Mouse (Mus musculus): Measurements from ENCODE around the gene Atrn. TPM values are rescaled to one million over a fixed set of nuclear protein-coding genes. Genes with fewer than 3 reads are reported as not detected.

The Atrn gene
- polyA plus RNA-seq, 1 experiment from 2014 or later = 7.2 TPM

GRCm38 (mm10) chr2:130961851-130962250 is 55.6 kb downstream of the Atrn start:
- Histone ChIP-seq H3K4me1 (replicated peaks) (no peaks in the 10 kb centered on the region), H3K4me2 (no peak overlapping the region), H3K36me3 (peaks cover 14% of the 10 kb centered on the region; the same call in 1 of the 2 replicates), H3K9ac (no peak overlapping the region), H3K27me3 (replicated peaks) (no peaks in the 10 kb centered on the region), H3K9me3 (replicated peaks) (no peaks in the 10 kb centered on the region), H3K4me3 (no peak overlapping the region), H3K27ac (ENCODE audit: poor library complexity, severe bottlenecking) (no peak overlapping the region)
- no peak for ATAC-seq (ENCODE audit: insufficient number of reproducible peaks, low FRiP score)

GRCm38 (mm10) chr2:130965042-130965441 is 58.7 kb downstream of the Atrn start:
- 97% methylated on average over 1 of the region's 1 CpGs for WGBS
- no peak overlapping the region for H3K4me2 ChIP-seq
- H3K9ac ChIP-seq = no peak overlapping the region
- H3K27ac ChIP-seq (ENCODE audit: poor library complexity, severe bottlenecking) = no peak overlapping the region
- H3K4me3 ChIP-seq = no peak overlapping the region
- ATAC-seq (ENCODE audit: insufficient number of reproducible peaks, low FRiP score) = no peak
- no peaks in the 10 kb centered on the region for H3K4me1 ChIP-seq (replicated peaks)
- no peaks in the 10 kb centered on the region for H3K9me3 ChIP-seq (replicated peaks)
- H3K36me3 ChIP-seq = 0 out of 2 replicates have a peak, but pooled peaks cover 6% of the 10 kb centered on the region
- no peaks in the 10 kb centered on the region for H3K27me3 ChIP-seq (replicated peaks)

GRCm38 (mm10) chr2:130971030-130971429 is 64.7 kb downstream of the Atrn start:
- H3K4me3 ChIP-seq = no peak overlapping the region
- no peak overlapping the region for H3K27ac ChIP-seq (ENCODE audit: poor library complexity, severe bottlenecking)
- peaks cover 15% of the 10 kb centered on the region for H3K36me3 ChIP-seq
- H3K4me1 ChIP-seq (replicated peaks) = no peaks in the 10 kb centered on the region
- H3K4me2 ChIP-seq = no peak overlapping the region
- no peaks in the 10 kb centered on the region for H3K27me3 ChIP-seq (replicated peaks)
- ATAC-seq (ENCODE audit: insufficient number of reproducible peaks, low FRiP score) = no peak
- no peaks in the 10 kb centered on the region for H3K9me3 ChIP-seq (replicated peaks)
- 81% methylated on average over 4 of the region's 4 CpGs for WGBS
- no peak overlapping the region for H3K9ac ChIP-seq

- no peak for ATAC-seq (ENCODE audit: insufficient number of reproducible peaks, low FRiP score)
Observed at GRCm38 (mm10) chr2:130972386-130972785, 66.1 kb downstream of the Atrn start.

GRCm38 (mm10) chr2:130974928-130975327 is 68.6 kb downstream of the Atrn start:
- 62% methylated on average over 1 of the region's 1 CpGs for WGBS
- ATAC-seq (ENCODE audit: insufficient number of reproducible peaks, low FRiP score) = peak; percentile 67
- Histone ChIP-seq H3K4me1 (replicated peaks) (peaks cover 17% of the 10 kb centered on the region), H3K9ac (no peak overlapping the region), H3K9me3 (replicated peaks) (no peaks in the 10 kb centered on the region), H3K27me3 (replicated peaks) (no peaks in the 10 kb centered on the region), H3K4me2 (no peak overlapping the region), H3K36me3 (peaks cover 13% of the 10 kb centered on the region), H3K27ac (ENCODE audit: poor library complexity, severe bottlenecking) (no peak overlapping the region), H3K4me3 (no peak overlapping the region)

More at GRCm38 (mm10) chr2:130972386-130972785, 66.1 kb downstream of the Atrn start:
- Histone ChIP-seq H3K27me3 (replicated peaks) (no peaks in the 10 kb centered on the region), H3K9ac (no peak overlapping the region), H3K4me1 (replicated peaks) (peaks cover 2% of the 10 kb centered on the region), H3K36me3 (peaks cover 15% of the 10 kb centered on the region), H3K4me3 (no peak overlapping the region), H3K4me2 (no peak overlapping the region), H3K27ac (ENCODE audit: poor library complexity, severe bottlenecking) (no peak overlapping the region), H3K9me3 (replicated peaks) (no peaks in the 10 kb centered on the region)
- WGBS = 89% methylated on average over 4 of the region's 4 CpGs

GRCm38 (mm10) chr2:130977589-130977988 is 71.3 kb downstream of the Atrn start:
- Histone ChIP-seq H3K4me3 (no peak overlapping the region), H3K4me1 (replicated peaks) (peaks cover 17% of the 10 kb centered on the region), H3K9ac (no peak overlapping the region), H3K27ac (ENCODE audit: poor library complexity, severe bottlenecking) (peak overlapping the region; percentile 31; the same call in 1 of the 2 replicates), H3K9me3 (replicated peaks) (no peaks in the 10 kb centered on the region), H3K4me2 (no peak overlapping the region), H3K27me3 (replicated peaks) (no peaks in the 10 kb centered on the region), H3K36me3 (peaks cover 14% of the 10 kb centered on the region)
- 0 out of 2 replicates have a peak, but pooled peaks have one; percentile 39 for ATAC-seq (ENCODE audit: insufficient number of reproducible peaks, low FRiP score)

- peak; percentile 73 for ATAC-seq (ENCODE audit: insufficient number of reproducible peaks, low FRiP score)
- Histone ChIP-seq H3K4me2 (peak overlapping the region; percentile 37), H3K27ac (ENCODE audit: poor library complexity, severe bottlenecking) (peak overlapping the region; percentile 31), H3K27me3 (replicated peaks) (no peaks in the 10 kb centered on the region), H3K9me3 (replicated peaks) (no peaks in the 10 kb centered on the region), H3K9ac (no peak overlapping the region), H3K4me1 (replicated peaks) (peaks cover 17% of the 10 kb centered on the region), H3K36me3 (peaks cover 16% of the 10 kb centered on the region), H3K4me3 (no peak overlapping the region)
- whole genome bisulfite sequencing = 32% methylated on average over 10 of the region's 10 CpGs
Observed at GRCm38 (mm10) chr2:130978058-130978847, 72.0 kb downstream of the Atrn start.

GRCm38 (mm10) chr2:130979138-130979537 is 72.8 kb downstream of the Atrn start:
- no peaks in the 10 kb centered on the region for H3K9me3 ChIP-seq (replicated peaks)
- H3K4me2 ChIP-seq = no peak overlapping the region
- no peaks in the 10 kb centered on the region for H3K27me3 ChIP-seq (replicated peaks)
- no peak overlapping the region for H3K27ac ChIP-seq (ENCODE audit: poor library complexity, severe bottlenecking)
- H3K4me1 ChIP-seq (replicated peaks) = peaks cover 17% of the 10 kb centered on the region
- no peak for ATAC-seq (ENCODE audit: insufficient number of reproducible peaks, low FRiP score)
- H3K36me3 ChIP-seq = peaks cover 10% of the 10 kb centered on the region
- no peak overlapping the region for H3K9ac ChIP-seq
- H3K4me3 ChIP-seq = no peak overlapping the region

- Histone ChIP-seq H3K4me2 (no peak overlapping the region), H3K27me3 (replicated peaks) (no peaks in the 10 kb centered on the region), H3K4me1 (replicated peaks) (no peaks in the 10 kb centered on the region), H3K9ac (no peak overlapping the region), H3K27ac (ENCODE audit: poor library complexity, severe bottlenecking) (no peak overlapping the region), H3K9me3 (replicated peaks) (no peaks in the 10 kb centered on the region), H3K36me3 (peaks cover 21% of the 10 kb centered on the region), H3K4me3 (no peak overlapping the region)
- no peak for ATAC-seq (ENCODE audit: insufficient number of reproducible peaks, low FRiP score)
- WGBS = 96% methylated on average over 2 of the region's 2 CpGs
Observed at GRCm38 (mm10) chr2:130992818-130993217, 86.5 kb downstream of the Atrn start.

GRCm38 (mm10) chr2:131009123-131009522 is 102.8 kb downstream of the Atrn start:
- no peak for ATAC-seq (ENCODE audit: insufficient number of reproducible peaks, low FRiP score)
- Histone ChIP-seq H3K9ac (no peak overlapping the region), H3K4me3 (no peak overlapping the region), H3K27me3 (replicated peaks) (no peaks in the 10 kb centered on the region), H3K27ac (ENCODE audit: poor library complexity, severe bottlenecking) (no peak overlapping the region), H3K4me2 (no peak overlapping the region), H3K9me3 (replicated peaks) (no peaks in the 10 kb centered on the region), H3K4me1 (replicated peaks) (no peaks in the 10 kb centered on the region), H3K36me3 (peaks cover 41% of the 10 kb centered on the region)
- 62% methylated on average over 2 of the region's 2 CpGs for WGBS

GRCm38 (mm10) chr2:131010566-131010965 is 104.3 kb downstream of the Atrn start:
- H3K27ac ChIP-seq (ENCODE audit: poor library complexity, severe bottlenecking) = no peak overlapping the region
- 74% methylated on average over 1 of the region's 1 CpGs for WGBS
- peaks cover 42% of the 10 kb centered on the region for H3K36me3 ChIP-seq

GRCm38 (mm10) chr2:131025230-131025629 is 118.9 kb downstream of the Atrn start:
- Histone ChIP-seq H3K4me1 (replicated peaks) (peaks cover 16% of the 10 kb centered on the region), H3K9me3 (replicated peaks) (no peaks in the 10 kb centered on the region), H3K27ac (ENCODE audit: poor library complexity, severe bottlenecking) (no peak overlapping the region), H3K4me2 (no peak overlapping the region), H3K36me3 (peaks cover 47% of the 10 kb centered on the region), H3K4me3 (no peak overlapping the region), H3K27me3 (replicated peaks) (no peaks in the 10 kb centered on the region), H3K9ac (no peak overlapping the region)
- ATAC-seq (ENCODE audit: insufficient number of reproducible peaks, low FRiP score) = no peak
- WGBS = 72% methylated on average over 2 of the region's 2 CpGs

More at GRCm38 (mm10) chr2:131010566-131010965, 104.3 kb downstream of the Atrn start:
- H3K4me1 ChIP-seq (replicated peaks) = no peaks in the 10 kb centered on the region
- no peaks in the 10 kb centered on the region for H3K27me3 ChIP-seq (replicated peaks)
- H3K4me3 ChIP-seq = no peak overlapping the region
- no peak overlapping the region for H3K9ac ChIP-seq
- no peak overlapping the region for H3K4me2 ChIP-seq
- ATAC-seq (ENCODE audit: insufficient number of reproducible peaks, low FRiP score) = no peak
- H3K9me3 ChIP-seq (replicated peaks) = no peaks in the 10 kb centered on the region
